In genomic region chr16:92246974-92247373, GRCm38 (mm10) we compare ENCODE assay signal across 19 mouse cellular contexts. TPM values are rescaled to one million over a fixed set of nuclear protein-coding genes. Genes with fewer than 3 reads are reported as not detected.
"Had no signal": no experiment of that assay in that cellular context is flagged by ENCODE, and none has a peak within 500 bp of the region (broad histone marks: within the 10 kb centered on the region; RNA-seq: fewer than 3 reads in every experiment).

No protein-coding gene starts in this region.

- H3K36me3 ChIP-seq: midbrain, embryonic 10.5 days; midbrain, embryonic 13.5 days; midbrain, embryonic 15.5 days; neural tube, embryonic 13.5 days; neural tube, embryonic 15.5 days; stomach, embryonic 15.5 days had no signal

- ATAC-seq: midbrain, embryonic 13.5 days; midbrain, embryonic 15.5 days had no signal

- H3K4me2 ChIP-seq: lung, embryonic 14.5 days; midbrain, embryonic 13.5 days; midbrain, embryonic 15.5 days; neural tube, embryonic 13.5 days; neural tube, embryonic 15.5 days; stomach, embryonic 15.5 days had no signal

- H3K9me3 ChIP-seq: midbrain, embryonic 10.5 days; midbrain, embryonic 13.5 days; midbrain, embryonic 15.5 days; neural tube, embryonic 13.5 days; neural tube, embryonic 15.5 days; stomach, embryonic 15.5 days had no signal

- H3K4me3 ChIP-seq: midbrain, embryonic 10.5 days; midbrain, embryonic 13.5 days; midbrain, embryonic 15.5 days; neural tube, embryonic 13.5 days; neural tube, embryonic 15.5 days; stomach, embryonic 15.5 days had no signal

- H3K9ac ChIP-seq: liver, embryonic 14.5 days; lung, embryonic 14.5 days; midbrain, embryonic 13.5 days; midbrain, embryonic 15.5 days; neural tube, embryonic 13.5 days; neural tube, embryonic 15.5 days; stomach, embryonic 15.5 days had no signal

- DNase-seq: lung, embryonic 14.5 days; lung, postnatal 14 days; lung, postnatal 4 days; retina, postnatal 1 day; right cerebral cortex, adult 18-20 months; thymus, adult 2 months; thymus, postnatal 25 days; thymus, postnatal 4 days had no signal

- H3K27me3 ChIP-seq: midbrain, embryonic 13.5 days; midbrain, embryonic 15.5 days; neural tube, embryonic 13.5 days; neural tube, embryonic 15.5 days; stomach, embryonic 15.5 days had no signal

- H3K27ac ChIP-seq: liver, embryonic 14.5 days; midbrain, embryonic 10.5 days; midbrain, embryonic 13.5 days; midbrain, embryonic 15.5 days; neural tube, embryonic 13.5 days; neural tube, embryonic 15.5 days; stomach, embryonic 15.5 days; stomach, postnatal 0 days had no signal

- H3K4me1 ChIP-seq: midbrain, embryonic 13.5 days; midbrain, embryonic 15.5 days; neural tube, embryonic 13.5 days; neural tube, embryonic 15.5 days had no signal

RNA-seq across cellular contexts. Expression of gene Kcne2, which starts 45.2 kb away (rescaled TPM):
- polyA plus RNA-seq: liver, embryonic 14.5 days; liver, embryonic 16.5 days; spleen, adult 2 months; urinary bladder, adult 2 months had no signal
